Mouse (Mus musculus): ENCODE measurements at regions not wholly inside any gene's neighbourhood (a gene's known extent, or its start where the extent isn't known, plus 50 kb on each side); places are given as distances from the start of the nearest gene placed in this dataset.

GRCm38 (mm10) chr14:67181586-67181985 lies 1172.6 kb upstream of the Gulo start:
- no peak overlapping the region for H3K27ac ChIP-seq (replicated peaks; ENCODE audit: low read depth, low read length)
- H3K9ac ChIP-seq (ENCODE audit: low read length): no peak overlapping the region
- no peaks in the 10 kb centered on the region for H3K27me3 ChIP-seq (ENCODE audit: control insufficient read depth, insufficient read depth, low read length)
- no peaks in the 10 kb centered on the region for H3K4me1 ChIP-seq (ENCODE audit: control insufficient read depth, insufficient read depth, low read length)
- no peak for DNase-seq (ENCODE audit: low spot score)
- no peak overlapping the region for H3K4me3 ChIP-seq (ENCODE audit: low read depth, low read length)
- 80% methylated on average over 3 of the region's 3 CpGs for WGBS
- H3K4me2 ChIP-seq (ENCODE audit: low read depth, severe bottlenecking): no peak overlapping the region
- no peaks in the 10 kb centered on the region for H3K36me3 ChIP-seq (ENCODE audit: control insufficient read depth, insufficient read depth, low read length)
- H3K9me3 ChIP-seq (ENCODE audit: control insufficient read depth, low read length): no peaks in the 10 kb centered on the region
- ATAC-seq (ENCODE audit: insufficient number of reproducible peaks, low FRiP score, low TSS enrichment, low read depth): no peak

DNA sequence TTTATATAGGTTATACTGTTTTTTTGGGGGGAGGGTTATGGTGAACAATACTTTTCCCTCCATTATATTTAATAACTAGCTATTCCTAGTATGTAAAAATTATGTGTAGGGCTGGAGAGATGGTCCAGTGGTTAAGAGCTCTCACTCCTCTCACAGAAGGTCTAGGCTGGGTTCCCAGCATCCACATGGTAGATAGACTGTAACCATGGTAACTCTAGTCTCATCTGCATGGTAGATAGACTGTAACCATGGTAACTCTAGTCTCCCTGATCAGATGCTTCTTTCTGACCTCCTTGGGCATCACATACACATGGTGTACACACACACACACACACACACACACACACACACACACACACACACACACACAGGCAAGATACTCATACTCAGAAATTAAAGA lies 1170.5 kb upstream of the Gulo start:
- Histone ChIP-seq H3K9ac (ENCODE audit: low read length) (no peak overlapping the region), H3K4me2 (ENCODE audit: low read depth, severe bottlenecking) (no peak overlapping the region), H3K4me1 (ENCODE audit: control insufficient read depth, insufficient read depth, low read length) (no peaks in the 10 kb centered on the region), H3K9me3 (ENCODE audit: control insufficient read depth, low read length) (no peaks in the 10 kb centered on the region), H3K4me3 (ENCODE audit: low read depth, low read length) (no peak overlapping the region), H3K27ac (replicated peaks; ENCODE audit: low read depth, low read length) (no peak overlapping the region), H3K27me3 (ENCODE audit: control insufficient read depth, insufficient read depth, low read length) (no peaks in the 10 kb centered on the region), H3K36me3 (ENCODE audit: control insufficient read depth, insufficient read depth, low read length) (no peaks in the 10 kb centered on the region)
- no peak for ATAC-seq (ENCODE audit: insufficient number of reproducible peaks, low FRiP score, low TSS enrichment, low read depth)
- no peak for DNase-seq (ENCODE audit: low spot score)

- ATAC-seq (ENCODE audit: insufficient number of reproducible peaks, low FRiP score, low TSS enrichment, low read depth) (no peak), DNase-seq (ENCODE audit: low spot score) (no peak)
These were observed 1169.5 kb upstream of the Gulo start for GRCm38 (mm10) chr14:67178329-67179039.

GRCm38 (mm10) chr14:67176672-67177071 lies 1167.7 kb upstream of the Gulo start:
- Histone ChIP-seq H3K9ac (ENCODE audit: low read length) (no peak overlapping the region), H3K27ac (replicated peaks; ENCODE audit: low read depth, low read length) (no peak overlapping the region), H3K27me3 (ENCODE audit: control insufficient read depth, insufficient read depth, low read length) (no peaks in the 10 kb centered on the region), H3K4me3 (ENCODE audit: low read depth, low read length) (no peak overlapping the region), H3K9me3 (ENCODE audit: control insufficient read depth, low read length) (no peaks in the 10 kb centered on the region), H3K36me3 (ENCODE audit: control insufficient read depth, insufficient read depth, low read length) (no peaks in the 10 kb centered on the region), H3K4me1 (ENCODE audit: control insufficient read depth, insufficient read depth, low read length) (no peaks in the 10 kb centered on the region), H3K4me2 (ENCODE audit: low read depth, severe bottlenecking) (no peak overlapping the region)
- 72% methylated on average over 6 of the region's 6 CpGs for WGBS
- DNase-seq (ENCODE audit: low spot score): no peak
- no peak for ATAC-seq (ENCODE audit: insufficient number of reproducible peaks, low FRiP score, low TSS enrichment, low read depth)

More at GRCm38 (mm10) chr14:67178329-67179039, 1169.5 kb upstream of the Gulo start:
- H3K27ac ChIP-seq (replicated peaks; ENCODE audit: low read depth, low read length): no peak overlapping the region
- H3K27me3 ChIP-seq (ENCODE audit: control insufficient read depth, insufficient read depth, low read length): no peaks in the 10 kb centered on the region
- H3K4me1 ChIP-seq (ENCODE audit: control insufficient read depth, insufficient read depth, low read length): no peaks in the 10 kb centered on the region
- H3K4me3 ChIP-seq (ENCODE audit: low read depth, low read length): no peak overlapping the region
- no peak overlapping the region for H3K4me2 ChIP-seq (ENCODE audit: low read depth, severe bottlenecking)
- H3K9me3 ChIP-seq (ENCODE audit: control insufficient read depth, low read length): no peaks in the 10 kb centered on the region
- 25% methylated on average over 9 of the region's 9 CpGs for WGBS
- no peaks in the 10 kb centered on the region for H3K36me3 ChIP-seq (ENCODE audit: control insufficient read depth, insufficient read depth, low read length)
- no peak overlapping the region for H3K9ac ChIP-seq (ENCODE audit: low read length)

- H3K9me3 ChIP-seq (ENCODE audit: control insufficient read depth, low read length): no peaks in the 10 kb centered on the region
- no peak for ATAC-seq (ENCODE audit: insufficient number of reproducible peaks, low FRiP score, low TSS enrichment, low read depth)
- DNase-seq (ENCODE audit: low spot score): peak; percentile 38
- H3K36me3 ChIP-seq (ENCODE audit: control insufficient read depth, insufficient read depth, low read length): no peaks in the 10 kb centered on the region
- no peak overlapping the region for H3K4me2 ChIP-seq (ENCODE audit: low read depth, severe bottlenecking)
- WGBS: 40% methylated on average over 6 of the region's 6 CpGs
- H3K9ac ChIP-seq (ENCODE audit: low read length): no peak overlapping the region
- H3K27me3 ChIP-seq (ENCODE audit: control insufficient read depth, insufficient read depth, low read length): no peaks in the 10 kb centered on the region
- no peak overlapping the region for H3K4me3 ChIP-seq (ENCODE audit: low read depth, low read length)
- no peak overlapping the region for H3K27ac ChIP-seq (replicated peaks; ENCODE audit: low read depth, low read length)
- no peaks in the 10 kb centered on the region for H3K4me1 ChIP-seq (ENCODE audit: control insufficient read depth, insufficient read depth, low read length)
These were observed 1167.1 kb upstream of the Gulo start for GRCm38 (mm10) chr14:67176100-67176499.

- H3K4me1 ChIP-seq (ENCODE audit: control insufficient read depth, insufficient read depth, low read length): no peaks in the 10 kb centered on the region
- H3K4me2 ChIP-seq (ENCODE audit: low read depth, severe bottlenecking): no peak overlapping the region
- 83% methylated on average over 7 of the region's 7 CpGs for WGBS
- H3K9ac ChIP-seq (ENCODE audit: low read length): no peak overlapping the region
- no peak for ATAC-seq (ENCODE audit: insufficient number of reproducible peaks, low FRiP score, low TSS enrichment, low read depth)
- no peaks in the 10 kb centered on the region for H3K9me3 ChIP-seq (ENCODE audit: control insufficient read depth, low read length)
- no peak for DNase-seq (ENCODE audit: low spot score)
- no peak overlapping the region for H3K4me3 ChIP-seq (ENCODE audit: low read depth, low read length)
- H3K36me3 ChIP-seq (ENCODE audit: control insufficient read depth, insufficient read depth, low read length): no peaks in the 10 kb centered on the region
- no peaks in the 10 kb centered on the region for H3K27me3 ChIP-seq (ENCODE audit: control insufficient read depth, insufficient read depth, low read length)
- H3K27ac ChIP-seq (replicated peaks; ENCODE audit: low read depth, low read length): no peak overlapping the region
These were observed 1165.9 kb upstream of the Gulo start for GRCm38 (mm10) chr14:67174929-67175328.

DNA sequence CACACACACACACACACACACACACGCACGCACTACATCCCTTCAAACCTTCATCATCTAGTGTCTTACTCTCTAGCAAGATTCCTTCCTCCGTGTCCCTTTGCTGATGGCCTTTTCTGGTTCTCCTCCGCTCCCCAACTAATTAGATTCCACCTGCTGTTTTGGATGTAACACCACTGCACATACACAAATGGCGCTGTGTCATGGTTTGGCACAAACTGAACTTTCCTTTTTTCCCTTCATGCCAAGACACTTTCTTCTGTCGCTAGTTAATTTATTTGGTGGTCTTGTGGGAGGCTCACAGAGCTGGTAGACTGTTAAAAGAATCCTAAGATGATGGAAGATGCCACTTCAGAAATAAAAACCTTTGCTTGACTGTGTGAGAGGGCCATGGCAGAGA lies 1161.8 kb upstream of the Gulo start:
- WGBS: 93% methylated on average over 6 of the region's 6 CpGs
- Histone ChIP-seq H3K9ac (ENCODE audit: low read length) (no peak overlapping the region), H3K36me3 (ENCODE audit: control insufficient read depth, insufficient read depth, low read length) (no peaks in the 10 kb centered on the region), H3K9me3 (ENCODE audit: control insufficient read depth, low read length) (no peaks in the 10 kb centered on the region), H3K4me1 (ENCODE audit: control insufficient read depth, insufficient read depth, low read length) (peaks cover 3% of the 10 kb centered on the region; the same call in 1 of the 2 replicates), H3K4me3 (ENCODE audit: low read depth, low read length) (no peak overlapping the region), H3K27me3 (ENCODE audit: control insufficient read depth, insufficient read depth, low read length) (no peaks in the 10 kb centered on the region), H3K27ac (replicated peaks; ENCODE audit: low read depth, low read length) (no peak overlapping the region), H3K4me2 (ENCODE audit: low read depth, severe bottlenecking) (no peak overlapping the region)
- DNase-seq (ENCODE audit: low spot score) (no peak), ATAC-seq (ENCODE audit: insufficient number of reproducible peaks, low FRiP score, low TSS enrichment, low read depth) (no peak)

DNA sequence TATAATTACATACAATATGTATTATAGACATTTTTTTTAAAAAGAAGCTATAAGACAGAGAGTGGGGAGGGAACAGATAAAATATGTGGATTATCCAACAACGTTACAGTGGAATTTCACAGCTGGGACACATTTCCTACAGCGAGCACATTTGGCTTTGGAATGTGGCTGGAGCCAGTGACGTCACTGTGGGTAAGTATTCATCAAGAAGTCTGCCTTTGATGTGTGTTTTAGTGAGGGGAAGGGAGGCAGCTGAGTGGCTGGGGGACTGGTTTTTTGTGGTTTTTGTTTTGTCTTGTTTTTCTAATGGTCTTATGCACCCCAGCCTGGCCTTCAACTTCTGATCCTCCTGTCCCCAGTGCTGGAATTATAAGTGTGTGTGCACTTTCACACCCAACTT lies 1161.2 kb upstream of the Gulo start:
- Histone ChIP-seq H3K4me3 (ENCODE audit: low read depth, low read length) (no peak overlapping the region), H3K9me3 (ENCODE audit: control insufficient read depth, low read length) (no peaks in the 10 kb centered on the region), H3K36me3 (ENCODE audit: control insufficient read depth, insufficient read depth, low read length) (no peaks in the 10 kb centered on the region), H3K4me1 (ENCODE audit: control insufficient read depth, insufficient read depth, low read length) (peaks cover 3% of the 10 kb centered on the region; the same call in 1 of the 2 replicates), H3K27me3 (ENCODE audit: control insufficient read depth, insufficient read depth, low read length) (no peaks in the 10 kb centered on the region), H3K27ac (replicated peaks; ENCODE audit: low read depth, low read length) (no peak overlapping the region), H3K4me2 (ENCODE audit: low read depth, severe bottlenecking) (no peak overlapping the region), H3K9ac (ENCODE audit: low read length) (no peak overlapping the region)
- DNase-seq (ENCODE audit: low spot score) (peak; percentile 40), ATAC-seq (ENCODE audit: insufficient number of reproducible peaks, low FRiP score, low TSS enrichment, low read depth) (no peak)
- WGBS: 2% methylated on average over 3 of the region's 3 CpGs

GRCm38 (mm10) chr14:67169201-67169600 lies 1160.2 kb upstream of the Gulo start:
- H3K4me2 ChIP-seq (ENCODE audit: low read depth, severe bottlenecking): no peak overlapping the region
- H3K36me3 ChIP-seq (ENCODE audit: control insufficient read depth, insufficient read depth, low read length): no peaks in the 10 kb centered on the region
- no peak for DNase-seq (ENCODE audit: low spot score)
- H3K27me3 ChIP-seq (ENCODE audit: control insufficient read depth, insufficient read depth, low read length): no peaks in the 10 kb centered on the region
- no peak overlapping the region for H3K9ac ChIP-seq (ENCODE audit: low read length)
- H3K27ac ChIP-seq (replicated peaks; ENCODE audit: low read depth, low read length): no peak overlapping the region
- no peak for ATAC-seq (ENCODE audit: insufficient number of reproducible peaks, low FRiP score, low TSS enrichment, low read depth)
- H3K4me1 ChIP-seq (ENCODE audit: control insufficient read depth, insufficient read depth, low read length): peaks cover 3% of the 10 kb centered on the region; the same call in 1 of the 2 replicates
- no peaks in the 10 kb centered on the region for H3K9me3 ChIP-seq (ENCODE audit: control insufficient read depth, low read length)
- no peak overlapping the region for H3K4me3 ChIP-seq (ENCODE audit: low read depth, low read length)
- 68% methylated on average over 1 of the region's 1 CpGs for WGBS
